ENCODE assay signal across 8 mouse cellular contexts in the genomic region with DNA sequence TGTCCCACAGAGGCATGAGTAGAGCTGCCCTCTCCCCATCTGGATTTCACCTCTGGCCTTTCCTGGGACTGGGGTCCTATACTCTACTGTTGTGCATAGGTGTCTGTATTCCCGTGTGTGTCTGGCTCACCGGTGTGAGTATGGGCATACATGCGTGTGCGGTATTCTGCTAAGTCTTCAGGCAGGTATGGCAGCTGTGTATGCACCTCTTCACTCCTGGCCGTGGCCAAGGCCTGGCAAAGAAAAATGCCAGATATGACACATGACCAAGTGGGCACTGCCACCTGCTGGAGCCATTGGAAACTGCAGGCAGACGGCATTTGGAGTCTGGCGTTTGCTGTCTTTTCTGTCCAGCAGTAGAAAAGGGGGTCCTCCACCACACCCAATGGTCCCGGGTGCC. TPM values are rescaled to one million over a fixed set of nuclear protein-coding genes. Genes with fewer than 3 reads are reported as not detected.
DNase-seq lines count a peak whose midpoint lies in the region; ATAC-seq and TF ChIP-seq lines count a peak whose summit lies in the region.

No protein-coding gene starts in this region.

- no peak overlapping the region for H3K4me3 ChIP-seq in heart, postnatal 0 days (ENCODE audit: low read depth, low read length)
- no peak overlapping the region for H3K4me3 ChIP-seq in heart, embryonic 10.5 days
- H3K4me3 ChIP-seq in forebrain, embryonic 12.5 days (replicated peaks) = no peak overlapping the region
- H3K4me3 ChIP-seq in hindbrain, postnatal 0 days (ENCODE audit: low read length) = no peak overlapping the region
- H3K4me3 ChIP-seq in limb, embryonic 10.5 days = no peak overlapping the region
- no peak overlapping the region for H3K4me3 ChIP-seq in myocyte

- H3K9me3 ChIP-seq in heart, postnatal 0 days (replicated peaks; ENCODE audit: control insufficient read depth, low read length) = no peaks in the 10 kb centered on the region
- no peaks in the 10 kb centered on the region for H3K9me3 ChIP-seq in heart, embryonic 10.5 days
- no peaks in the 10 kb centered on the region for H3K9me3 ChIP-seq in forebrain, embryonic 12.5 days
- H3K9me3 ChIP-seq in hindbrain, postnatal 0 days (ENCODE audit: low read length) = no peaks in the 10 kb centered on the region
- no peaks in the 10 kb centered on the region for H3K9me3 ChIP-seq in limb, embryonic 10.5 days (replicated peaks)

- no peaks in the 10 kb centered on the region for H3K27me3 ChIP-seq in heart, postnatal 0 days (ENCODE audit: control insufficient read depth, insufficient read depth, low read length)
- H3K27me3 ChIP-seq in heart, embryonic 10.5 days (ENCODE audit: insufficient read depth, poor library complexity, severe bottlenecking) = no peaks in the 10 kb centered on the region
- peaks cover 1% of the 10 kb centered on the region; the same call in 1 of the 2 replicates for H3K27me3 ChIP-seq in forebrain, embryonic 12.5 days
- no peaks in the 10 kb centered on the region for H3K27me3 ChIP-seq in hindbrain, postnatal 0 days (ENCODE audit: insufficient read depth, low read length)
- H3K27me3 ChIP-seq in limb, embryonic 10.5 days (ENCODE audit: low read depth, poor library complexity, severe bottlenecking) = no peaks in the 10 kb centered on the region
- peaks cover 5% of the 10 kb centered on the region for H3K27me3 ChIP-seq in myocyte (ENCODE audit: control insufficient read depth, insufficient read depth, insufficient read length)

- peak; percentile 84 for TF ChIP-seq CTCF in heart, postnatal 0 days (IDR thresholded peaks at IDR 0.05; ENCODE audit: low read depth)
- peak; percentile 96 for TF ChIP-seq CTCF in hindbrain, postnatal 0 days (IDR thresholded peaks at IDR 0.05; ENCODE audit: low read depth)

- no peak overlapping the region for H3ac ChIP-seq in myocyte (ENCODE audit: control insufficient read depth, insufficient read length)

- no peaks in the 10 kb centered on the region for H3K36me3 ChIP-seq in heart, postnatal 0 days (replicated peaks; ENCODE audit: control insufficient read depth, insufficient read depth, low read length)
- H3K36me3 ChIP-seq in heart, embryonic 10.5 days = no peaks in the 10 kb centered on the region
- H3K36me3 ChIP-seq in forebrain, embryonic 12.5 days (replicated peaks) = no peaks in the 10 kb centered on the region
- H3K36me3 ChIP-seq in hindbrain, postnatal 0 days (ENCODE audit: insufficient read depth, low read length) = no peaks in the 10 kb centered on the region
- no peaks in the 10 kb centered on the region for H3K36me3 ChIP-seq in limb, embryonic 10.5 days
- no peaks in the 10 kb centered on the region for H3K36me3 ChIP-seq in myocyte (ENCODE audit: control insufficient read depth, insufficient read depth)

- no peak for TF ChIP-seq EP300 in heart, postnatal 0 days (IDR thresholded peaks at IDR 0.05; ENCODE audit: low read depth)

- H3K27ac ChIP-seq in heart, postnatal 0 days (ENCODE audit: low read depth) = no peak overlapping the region
- H3K27ac ChIP-seq in heart, embryonic 10.5 days = no peak overlapping the region
- no peak overlapping the region for H3K27ac ChIP-seq in forebrain, embryonic 12.5 days
- H3K27ac ChIP-seq in hindbrain, postnatal 0 days = no peak overlapping the region
- no peak overlapping the region for H3K27ac ChIP-seq in limb, embryonic 10.5 days

- no peak for TF ChIP-seq POLR2A in myocyte (IDR thresholded peaks at IDR 0.05; ENCODE audit: insufficient read length, low read depth)

- H3K9ac ChIP-seq in heart, postnatal 0 days (replicated peaks; ENCODE audit: low read depth, low read length) = no peak overlapping the region
- H3K9ac ChIP-seq in forebrain, embryonic 12.5 days = no peak overlapping the region
- no peak overlapping the region for H3K9ac ChIP-seq in hindbrain, postnatal 0 days (replicated peaks; ENCODE audit: low read length)

- no peaks in the 10 kb centered on the region for H3K79me2 ChIP-seq in myocyte (ENCODE audit: control insufficient read depth, insufficient read depth)

- peak; percentile 11 for DNase-seq in heart, postnatal 0 days (ENCODE audit: low spot score)
- no peak for DNase-seq in heart, embryonic 10.5 days (ENCODE audit: low spot score)
- DNase-seq in c-Kit-positive CD71-negative TER-119-negative erythroid progenitor cells, embryonic 14.5 days (ENCODE audit: low read depth) = peak; percentile 45
- DNase-seq in hindbrain, postnatal 0 days (ENCODE audit: low spot score) = peak; percentile 83
- DNase-seq in limb, embryonic 10.5 days (ENCODE audit: low spot score) = peak; percentile 86
- DNase-seq in spleen, postnatal 4 days (ENCODE audit: low spot score in 2 of 2) = peak; percentile 45 to 84

- peak; percentile 56 for ATAC-seq in heart, postnatal 0 days (ENCODE audit: insufficient read depth, low read depth)
- peak; percentile 60 for ATAC-seq in forebrain, embryonic 12.5 days (ENCODE audit: low FRiP score)
- peak; percentile 61; the same call in 1 of the 2 replicates for ATAC-seq in hindbrain, postnatal 0 days

- WGBS in heart, postnatal 0 days = 25% methylated on average over 8 of the region's 8 CpGs
- 26% methylated on average over 8 of the region's 8 CpGs for WGBS in heart, embryonic 10.5 days
- WGBS in forebrain, embryonic 12.5 days = 31% methylated on average over 8 of the region's 8 CpGs
- 34% methylated on average over 8 of the region's 8 CpGs for WGBS in hindbrain, postnatal 0 days
- 34% methylated on average over 8 of the region's 8 CpGs for WGBS in limb, embryonic 10.5 days

- no peaks in the 10 kb centered on the region for H3K4me1 ChIP-seq in heart, postnatal 0 days (ENCODE audit: control insufficient read depth, insufficient read depth)
- peaks cover 10% of the 10 kb centered on the region; the same call in 1 of the 2 replicates for H3K4me1 ChIP-seq in heart, embryonic 10.5 days
- H3K4me1 ChIP-seq in forebrain, embryonic 12.5 days = no peaks in the 10 kb centered on the region
- no peaks in the 10 kb centered on the region for H3K4me1 ChIP-seq in hindbrain, postnatal 0 days (ENCODE audit: insufficient read depth, low read length)
- H3K4me1 ChIP-seq in limb, embryonic 10.5 days = peaks cover 6% of the 10 kb centered on the region

- no peak overlapping the region for H3K4me2 ChIP-seq in heart, postnatal 0 days (ENCODE audit: low read depth, low read length)
- H3K4me2 ChIP-seq in forebrain, embryonic 12.5 days = no peak overlapping the region
- H3K4me2 ChIP-seq in hindbrain, postnatal 0 days (ENCODE audit: low read depth, low read length) = no peak overlapping the region
- no peak overlapping the region for H3K4me2 ChIP-seq in myocyte (ENCODE audit: low read depth)

TF ChIP-seq in myocyte, 11 proteins besides CTCF, POLR2A, EP300 and RAD21:
- peak; percentile 49 for TF ChIP-seq USF1 (IDR thresholded peaks at IDR 0.05; ENCODE audit: low read depth)
- no peak for TF ChIP-seq CEBPB (IDR thresholded peaks at IDR 0.05; ENCODE audit: insufficient read depth, poor library complexity, severe bottlenecking)

RNA-seq across cellular contexts. Expression of a gene that starts 26.7 kb away (rescaled TPM):
- 0.53 and 2.2 TPM in 2 replicates for total RNA-seq in heart, postnatal 0 days (2014; rRNA removed; ENCODE audit: low replicate concordance)
- polyA plus RNA-seq in heart, postnatal 0 days (2015; fragmentation: Nextera tagmentation; extraction: Ambion mirVana) = 0.36 and 0.44 TPM in 2 replicates
- 1.9 and 2.4 TPM in 2 replicates for polyA plus RNA-seq in heart, embryonic 10.5 days (2016; fragmentation: Nextera tagmentation; extraction: Ambion mirVana)
- polyA plus RNA-seq in forebrain, embryonic 12.5 days (2016; fragmentation: Nextera tagmentation; extraction: Ambion mirVana) = 48.1 and 56.0 TPM in 2 replicates
- 310 and 321 TPM in 2 replicates for total RNA-seq in hindbrain, postnatal 0 days (2014; rRNA removed)
- 412 and 459 TPM in 2 replicates for polyA plus RNA-seq in hindbrain, postnatal 0 days (2015; fragmentation: Nextera tagmentation; extraction: Ambion mirVana)
- 0.11 and 0.16 TPM in 2 replicates for polyA plus RNA-seq in limb, embryonic 10.5 days (2016; fragmentation: Nextera tagmentation; extraction: Ambion mirVana)
- polyA plus RNA-seq in myocyte (2012; fragmentation: generic; extraction: Trizol) = 0.06 TPM

RNA-seq across cellular contexts. Expression of a gene that starts 32.6 kb away (rescaled TPM):
- total RNA-seq in heart, postnatal 0 days (2014; rRNA removed; ENCODE audit: low replicate concordance) = 73.2 and 85.0 TPM in 2 replicates
- polyA plus RNA-seq in heart, postnatal 0 days (2015; fragmentation: Nextera tagmentation; extraction: Ambion mirVana) = 23.2 and 24.6 TPM in 2 replicates
- polyA plus RNA-seq in heart, embryonic 10.5 days (2016; fragmentation: Nextera tagmentation; extraction: Ambion mirVana) = 61.0 and 76.8 TPM in 2 replicates
- 100 and 107 TPM in 2 replicates for polyA plus RNA-seq in forebrain, embryonic 12.5 days (2016; fragmentation: Nextera tagmentation; extraction: Ambion mirVana)
- 149 and 156 TPM in 2 replicates for total RNA-seq in hindbrain, postnatal 0 days (2014; rRNA removed)
- 58.4 and 61.2 TPM in 2 replicates for polyA plus RNA-seq in hindbrain, postnatal 0 days (2015; fragmentation: Nextera tagmentation; extraction: Ambion mirVana)
- polyA plus RNA-seq in limb, embryonic 10.5 days (2016; fragmentation: Nextera tagmentation; extraction: Ambion mirVana) = 82.4 and 91.9 TPM in 2 replicates
- 40.2 TPM for polyA plus RNA-seq in myocyte (2012; fragmentation: generic; extraction: Trizol)

Comparison
In these comparisons a context has a peak if more than half of its experiments do, and no peak if none do; other contexts are left out.
1. RNA of a gene that starts 26.7 kb away (polyA plus RNA-seq): 412 to 459 TPM in hindbrain, postnatal 0 days and 48.1 to 56.0 TPM in forebrain, embryonic 12.5 days; 1.9 to 2.4 TPM in heart, embryonic 10.5 days, 0.36 to 0.44 TPM in heart, postnatal 0 days, 0.11 to 0.16 TPM in limb, embryonic 10.5 days and 0.06 TPM in myocyte (single experiment); every median in the first group is over 10 times any median in the second.
2. Peak in every context shown above with its lines, with median percentiles within 50 percentile points of each other: ATAC-seq.